Mouse (Mus musculus): ENCODE measurements around the gene Olfml2a.
"Not testable (repeated sequence)": the region's sequence is repeated elsewhere in the genome, so short reads cannot be mapped to it uniquely, and the experiment has no call there.

The Olfml2a gene

GRCm38 (mm10) chr2:38986580-38986979, 54.8 kb downstream of the Olfml2a start:
- DNase-seq (ENCODE audit: low spot score in 2 of 2) = no peak

DNA sequence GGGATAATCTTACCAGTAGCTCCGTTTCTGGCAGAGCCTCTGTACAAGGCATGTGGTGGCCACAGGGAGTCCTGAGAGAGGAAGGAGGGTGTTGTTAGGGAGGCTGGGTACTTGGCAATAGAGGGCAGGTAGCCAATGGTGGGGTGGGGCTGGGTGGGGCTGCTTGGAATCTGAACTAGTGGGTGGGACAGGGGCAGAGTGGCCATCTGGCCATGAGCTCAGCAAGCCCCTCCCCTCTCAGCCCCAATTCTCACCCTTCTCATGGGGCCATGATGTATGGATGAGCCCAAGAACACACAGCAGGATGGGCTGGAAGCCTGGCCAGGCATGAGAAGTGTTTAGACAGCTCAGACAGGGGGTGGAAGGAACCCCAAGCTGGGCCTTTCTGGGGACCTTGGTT, 55.6 kb downstream of the Olfml2a start:
- no peak for DNase-seq (ENCODE audit: low spot score in 2 of 2)

DNA sequence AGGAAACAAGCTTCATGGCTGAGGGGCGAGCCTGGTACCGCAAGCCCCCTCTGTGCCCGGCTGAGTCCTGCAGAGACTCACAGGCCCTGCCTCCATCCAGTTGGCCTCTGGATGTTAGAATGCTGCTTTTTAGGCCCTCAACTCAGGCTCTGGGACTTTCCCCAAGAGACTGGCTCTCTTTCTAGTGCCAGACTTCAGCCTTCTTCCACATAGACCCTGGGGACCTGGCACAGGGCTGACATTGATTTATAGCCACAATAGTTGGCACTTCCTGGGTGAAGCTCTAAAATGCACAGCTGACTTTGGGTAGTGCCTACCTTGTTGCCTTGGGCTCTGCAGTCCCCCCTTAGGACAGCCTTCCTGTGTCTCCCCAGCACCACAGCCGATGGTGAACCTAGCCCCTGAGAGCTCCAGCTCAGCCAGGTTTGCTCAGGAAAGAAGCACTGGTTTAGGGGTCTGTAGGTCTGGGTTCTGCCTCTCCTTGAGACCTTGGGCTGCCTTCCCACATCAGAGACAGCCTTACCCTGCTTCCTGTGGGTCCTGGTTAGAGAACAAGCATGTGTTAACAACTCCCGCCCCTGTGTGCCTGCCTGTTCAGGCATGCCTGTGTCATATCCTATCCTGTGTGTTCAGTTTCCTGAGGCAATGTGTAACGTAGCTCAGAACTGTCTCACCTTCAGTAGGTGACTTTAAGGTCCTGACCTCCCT, 56.2 kb downstream of the Olfml2a start:
- no peak for DNase-seq (ENCODE audit: low spot score in 2 of 2)

DNA sequence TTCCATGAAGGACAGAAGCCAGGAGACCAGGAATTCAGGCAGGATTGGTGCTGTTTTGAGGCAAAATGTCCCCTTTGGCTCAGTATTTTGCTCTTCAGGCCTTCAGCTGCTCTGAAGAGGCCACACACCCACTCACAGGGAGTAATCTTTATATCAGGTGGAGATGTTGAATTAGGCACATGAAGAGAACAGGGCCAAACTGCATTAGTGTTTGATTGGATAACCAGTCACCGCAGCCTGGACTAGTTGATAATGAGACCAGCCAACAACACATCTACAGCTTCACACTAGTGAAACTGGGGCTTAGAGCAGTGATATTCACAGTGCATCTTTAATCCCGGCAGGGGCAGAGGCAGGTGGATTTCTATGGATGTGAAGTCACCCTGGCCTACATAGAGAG, 57.2 kb downstream of the Olfml2a start:
- DNase-seq (ENCODE audit: low spot score in 2 of 2) = no peak

DNA sequence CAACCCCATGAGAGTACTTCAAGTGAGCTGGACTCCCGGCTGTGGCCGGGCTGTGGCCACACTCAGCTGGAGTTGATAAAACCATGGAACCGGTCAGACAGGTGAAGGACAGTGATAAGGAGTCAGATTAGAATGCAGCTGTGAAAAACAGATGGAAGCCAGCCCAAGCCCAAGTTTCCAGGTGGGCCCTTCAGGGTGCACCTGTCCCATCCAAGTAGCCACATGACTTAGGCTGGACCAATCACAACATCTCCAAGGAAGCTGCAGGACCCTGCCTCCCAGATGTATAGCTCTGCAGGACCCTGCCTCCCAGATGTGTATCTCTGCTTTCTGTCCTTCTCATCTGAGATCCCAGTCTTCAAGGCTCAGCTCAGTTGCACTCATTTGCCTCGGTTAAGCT, 60.2 kb downstream of the Olfml2a start:
- DNase-seq (ENCODE audit: low spot score in 2 of 2) = no peak

- peak in 1 of 2 experiments; percentile 53 for DNase-seq (ENCODE audit: low spot score in 2 of 2)
These were observed 60.7 kb downstream of the Olfml2a start for GRCm38 (mm10) chr2:38992452-38992851.

DNA sequence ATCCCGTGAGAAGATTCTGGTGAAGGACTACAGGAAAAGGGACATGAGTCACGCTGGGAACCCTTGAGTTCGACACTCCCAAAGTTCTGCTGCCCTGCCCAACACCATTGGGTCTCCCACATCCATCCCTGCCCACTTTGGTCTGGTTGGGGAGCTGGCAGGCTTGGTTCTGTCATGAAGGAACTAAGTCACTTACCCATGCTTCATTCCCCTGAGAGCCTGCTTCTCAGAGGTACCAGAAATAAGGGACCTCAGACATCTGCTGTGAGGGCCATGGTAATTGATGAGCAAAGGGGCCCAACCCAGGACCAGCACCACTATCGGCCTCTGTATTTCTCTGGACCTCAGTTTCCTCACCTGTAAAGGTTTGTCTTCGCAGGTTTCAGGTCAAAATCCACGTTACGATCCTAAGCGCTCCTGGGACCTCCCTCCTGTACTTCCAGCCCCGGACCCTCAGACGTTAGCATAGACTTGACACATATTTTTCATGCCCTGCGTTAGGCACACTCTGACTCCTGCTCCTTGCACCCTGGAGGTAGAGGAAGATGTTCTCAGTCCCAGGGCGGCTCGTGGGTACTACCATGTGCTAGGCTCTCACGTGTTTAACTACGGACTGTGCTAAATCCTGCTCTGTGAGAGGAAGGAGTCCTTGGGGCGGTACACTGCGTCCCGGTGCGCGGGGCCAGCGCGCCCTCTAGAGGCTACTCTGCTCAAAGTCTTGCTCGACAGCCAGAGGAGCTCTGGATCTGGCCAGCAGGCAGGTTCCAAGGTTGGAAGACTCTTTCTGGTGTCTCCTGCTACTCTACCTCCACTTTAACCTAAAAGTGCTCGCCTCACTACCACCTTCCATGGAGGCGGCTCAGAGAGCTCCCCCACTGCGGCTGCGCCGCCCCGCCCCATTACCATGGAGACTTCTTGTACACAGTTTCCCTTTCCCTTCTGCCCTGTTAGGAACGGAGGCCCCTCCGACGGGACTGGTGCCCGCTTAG, 65.9 kb downstream of the Olfml2a start, which contains the start of gene Wdr38:
Gene Wdr38 (plus strand): TSS at position 91 of the 989 bp plus-strand sequence.
- peak; percentile 92 to 93 for DNase-seq (ENCODE audit: low spot score in 2 of 2)

DNA sequence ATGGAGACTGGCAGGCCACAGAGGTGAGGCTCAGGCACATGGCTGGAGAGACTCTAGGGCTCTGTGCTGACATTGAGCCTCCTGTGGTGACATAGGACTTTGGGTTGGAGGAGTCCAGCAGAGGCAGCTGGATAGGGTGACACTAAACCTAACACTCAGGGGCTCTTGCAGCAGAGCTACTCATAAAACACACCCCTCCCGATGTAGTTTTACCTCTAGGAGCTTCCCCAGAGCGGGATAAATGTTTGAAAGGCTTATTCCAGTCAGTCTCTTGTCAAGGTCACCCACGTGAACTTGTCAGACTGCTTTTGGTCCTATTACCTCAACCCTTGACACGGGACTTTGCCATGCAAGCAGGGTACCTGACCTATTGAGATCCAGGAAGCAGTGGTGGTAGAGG, 67.6 kb downstream of the Olfml2a start:
- DNase-seq (ENCODE audit: low spot score in 2 of 2) = no peak

DNA sequence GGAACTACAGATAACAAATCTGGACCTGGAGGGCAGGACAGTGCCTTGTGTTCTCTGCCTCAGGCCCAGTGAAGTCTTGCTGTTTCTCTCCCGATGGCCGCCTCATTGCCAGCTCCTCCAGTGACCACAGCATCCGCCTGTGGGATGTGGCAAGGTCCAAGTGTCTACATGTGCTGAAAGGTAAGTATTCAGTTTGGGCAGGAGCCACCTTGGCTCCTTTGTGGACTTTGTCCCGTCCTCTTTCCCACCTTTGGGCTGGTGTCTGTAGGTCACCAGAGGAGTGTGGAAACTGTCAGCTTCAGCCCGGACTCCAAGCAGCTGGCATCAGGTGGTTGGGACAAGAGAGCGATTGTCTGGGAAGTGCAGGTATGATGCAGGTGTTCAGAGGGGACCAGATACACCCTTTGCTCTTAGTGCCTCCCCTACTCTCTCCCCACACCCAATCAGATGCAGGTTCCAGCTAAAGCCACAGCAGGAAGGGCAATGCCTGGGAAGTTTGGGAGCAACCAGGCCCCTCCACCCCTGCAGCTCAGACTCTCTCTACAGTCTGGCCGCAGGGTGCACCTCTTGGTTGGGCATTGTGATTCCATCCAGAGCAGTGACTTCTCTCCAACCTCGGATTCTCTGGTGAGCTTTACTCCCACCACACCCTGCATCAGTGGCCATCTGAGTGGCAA, 68.3 kb downstream of the Olfml2a start:
- no peak for DNase-seq (ENCODE audit: low spot score in 2 of 2)

DNA sequence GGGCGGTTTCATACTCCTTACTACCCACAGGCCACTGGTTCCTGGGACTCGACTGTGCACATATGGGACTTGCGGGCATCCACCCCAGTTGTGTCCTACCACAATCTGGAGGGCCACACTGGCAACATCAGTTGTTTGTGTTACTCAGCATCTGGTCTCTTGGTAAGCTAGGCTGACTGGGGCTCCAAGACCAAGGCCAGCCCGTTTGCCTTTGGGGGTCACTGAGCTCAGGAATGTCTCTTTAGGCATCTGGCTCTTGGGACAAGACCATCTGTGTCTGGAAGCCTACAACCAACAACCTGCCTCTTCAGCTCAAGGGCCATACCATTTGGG, 68.8 kb downstream of the Olfml2a start:
- DNase-seq (ENCODE audit: low spot score in 2 of 2) = no peak

DNA sequence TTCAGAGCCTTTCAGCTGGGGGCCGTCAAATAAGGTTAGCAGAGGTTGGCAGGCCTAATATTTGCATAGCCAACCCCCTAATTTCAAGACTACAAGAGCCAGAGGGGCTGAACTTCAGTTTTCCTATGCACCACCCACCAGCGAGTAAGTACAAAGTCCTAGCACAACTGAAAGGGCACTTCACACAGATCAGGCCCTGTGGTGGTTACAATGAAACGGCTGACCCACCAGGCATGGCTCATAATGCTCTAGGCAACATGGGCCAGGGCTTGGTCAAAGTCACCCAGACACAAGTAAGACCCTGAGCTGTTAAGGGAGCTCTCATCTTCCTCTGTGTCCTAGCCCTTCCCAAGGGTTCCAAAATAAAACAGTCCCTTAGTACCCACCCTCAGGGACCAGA, 70.1 kb downstream of the Olfml2a start:
- DNase-seq (ENCODE audit: low spot score in 2 of 2) = no peak

GRCm38 (mm10) chr2:39003106-39003505, 71.3 kb downstream of the Olfml2a start:
- no peak for DNase-seq (ENCODE audit: low spot score in 2 of 2)

DNA sequence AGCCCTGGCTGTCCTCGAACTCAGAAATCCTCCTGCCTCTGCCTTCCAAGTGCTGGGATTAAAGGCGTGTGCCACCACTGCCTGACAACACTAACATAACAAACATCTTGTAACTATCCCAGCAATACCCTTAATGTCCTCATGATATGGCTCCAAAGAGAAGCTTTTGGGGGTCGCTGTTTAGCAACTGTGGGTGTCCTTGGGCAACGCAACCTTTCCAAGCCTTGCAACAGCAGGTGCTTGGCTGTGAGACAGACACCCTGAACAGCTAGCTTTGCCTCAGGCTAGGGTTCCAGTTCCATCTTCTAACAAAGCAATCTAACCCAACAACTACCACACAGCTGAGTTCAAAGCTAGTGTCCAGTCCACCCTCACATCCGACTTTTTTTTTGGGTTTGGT, 71.7 kb downstream of the Olfml2a start:
- no peak for DNase-seq (ENCODE audit: low spot score in 2 of 2)

- no peak for DNase-seq (ENCODE audit: low spot score in 2 of 2)
These were observed 72.6 kb downstream of the Olfml2a start for GRCm38 (mm10) chr2:39004372-39004771.

DNA sequence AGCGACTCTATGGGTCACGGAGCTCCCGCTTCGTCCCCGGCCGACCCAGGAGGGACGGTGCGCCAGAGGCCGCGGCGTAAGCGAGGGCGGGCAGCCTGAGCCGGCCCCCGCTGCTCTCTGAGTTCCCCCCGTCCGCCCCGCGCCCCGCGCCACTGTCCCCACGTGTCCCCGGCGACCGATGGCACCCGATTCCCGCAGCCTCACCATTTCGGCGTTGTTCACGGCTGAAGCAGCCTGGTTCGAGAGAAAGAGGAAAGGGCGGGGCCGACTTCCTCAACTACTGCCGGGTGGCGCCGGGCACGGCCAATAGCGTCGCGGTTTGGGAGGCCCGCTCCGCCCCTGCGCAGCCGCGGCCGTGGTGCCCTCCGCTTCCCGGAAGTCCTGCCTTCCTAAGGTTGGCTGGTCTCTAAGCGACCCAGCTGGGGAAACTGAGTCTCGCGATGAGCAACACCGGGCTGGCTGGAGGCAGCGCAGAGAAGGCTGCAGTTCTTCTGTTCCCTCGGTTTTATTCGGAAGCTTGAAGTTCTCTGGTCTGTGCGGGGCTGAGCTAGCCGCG, 73.2 kb downstream of the Olfml2a start, which contains the start of gene Arpc5l:
Gene Arpc5l (plus strand): TSS at position 469 of the 556 bp plus-strand sequence.
- peak; percentile 92 for DNase-seq (ENCODE audit: low spot score in 2 of 2)

DNA sequence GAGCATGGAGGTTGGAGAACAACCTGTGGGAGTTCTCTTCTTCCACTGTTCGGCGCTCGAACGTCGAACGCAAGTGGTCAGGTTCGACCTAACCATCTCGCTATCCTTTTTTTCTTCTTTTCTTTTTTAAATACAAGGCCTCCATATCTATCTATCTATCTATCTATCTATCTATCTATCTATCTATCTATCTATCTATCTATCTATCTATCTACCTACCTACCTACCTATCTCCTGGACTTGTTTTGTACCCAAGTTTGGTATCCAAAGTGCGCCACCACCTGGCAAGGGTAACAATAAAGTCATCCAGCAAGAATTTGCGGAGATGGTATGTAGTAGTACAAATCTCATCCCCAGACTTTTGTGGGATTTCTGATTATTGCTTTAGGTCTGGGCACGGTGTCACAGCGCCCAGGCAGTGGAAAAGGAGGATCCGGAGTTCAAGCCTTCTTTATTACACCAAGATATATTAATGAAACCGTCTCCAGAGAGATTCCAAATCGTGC, 73.8 kb downstream of the Olfml2a start, which contains the start of gene Rpl35:
Gene Rpl35 (minus strand): TSS at position 51 of the 506 bp plus-strand sequence.
- peak in 1 of 2 experiments; percentile 48 for DNase-seq (ENCODE audit: low spot score in 2 of 2)

GRCm38 (mm10) chr2:39006149-39006730, 74.5 kb downstream of the Olfml2a start:
- no peak for DNase-seq (ENCODE audit: low spot score in 2 of 2)

- peak; percentile 94 to 95 for DNase-seq (ENCODE audit: low spot score in 2 of 2)
These were observed 76.1 kb downstream of the Olfml2a start for GRCm38 (mm10) chr2:39007865-39008264.

DNA sequence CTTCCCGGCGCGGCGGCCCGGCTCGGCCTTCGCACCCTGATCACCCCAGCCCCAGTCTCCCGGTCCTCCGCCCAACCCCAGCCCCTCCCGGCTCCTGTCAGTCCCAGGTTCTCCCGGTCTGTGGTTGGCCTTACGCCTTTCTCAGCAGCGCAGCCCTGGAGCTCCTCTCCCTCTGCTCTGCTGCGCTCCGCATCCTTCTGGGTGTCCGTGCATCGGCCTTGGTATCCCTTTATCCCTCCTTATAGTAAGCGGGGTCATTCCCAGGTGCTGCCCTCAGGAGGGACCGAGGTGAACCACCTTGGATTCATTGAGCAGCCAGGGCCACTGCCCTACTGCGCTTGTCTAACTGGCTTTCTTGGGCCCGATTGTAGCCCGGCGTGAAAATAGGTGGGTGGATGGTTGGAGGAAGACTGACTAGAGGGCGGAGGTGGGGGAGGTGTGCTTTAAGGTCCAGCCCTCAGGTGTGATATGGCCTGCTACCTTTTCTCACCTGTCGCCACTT, 76.6 kb downstream of the Olfml2a start:
- DNase-seq (ENCODE audit: low spot score in 2 of 2) = peak in 1 of 2 experiments; percentile 39

DNA sequence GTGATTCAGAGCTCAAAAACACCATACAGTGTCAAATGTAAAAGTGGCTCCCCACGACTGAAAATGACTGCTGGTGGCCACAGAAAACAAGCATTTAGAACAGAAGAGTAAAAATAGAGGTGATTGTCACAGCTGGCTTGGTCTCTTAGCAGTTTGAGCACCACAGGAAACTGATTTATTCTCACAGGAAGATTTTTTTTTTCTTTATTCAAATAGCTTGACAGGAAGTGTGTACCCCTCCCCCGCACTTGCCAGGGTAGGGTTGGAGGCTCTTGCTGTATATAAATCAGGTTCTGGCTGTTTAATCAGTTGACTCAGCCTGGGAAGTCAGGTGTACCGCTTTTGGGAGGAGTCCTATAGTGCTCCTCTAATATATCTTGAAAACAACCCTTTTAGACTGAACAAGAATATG, 77.2 kb downstream of the Olfml2a start:
- peak; percentile 54 to 67 for DNase-seq (ENCODE audit: low spot score in 2 of 2)

GRCm38 (mm10) chr2:39010144-39010543, 78.4 kb downstream of the Olfml2a start:
- not testable (repeated sequence) for DNase-seq (ENCODE audit: low spot score in 2 of 2)
